Mouse (Mus musculus) urinary bladder, postnatal 4 days (tissue): ENCODE results near the gene Cep350.

Experiments
- DNase-seq, 2 experiments: peaks; one replicate each; pipeline ENCODE4 v3.0.0; 2021 to 2022; ENCODE audit warnings: low spot score in 2 of 2

Cep350 gene

GRCm38 (mm10) chr1:155809706-155810442 is 163.2 kb downstream of the Cep350 start:
- peak in 1 of 2 experiments; percentile 24 for DNase-seq

GRCm38 (mm10) chr1:155808261-155808660 is 164.8 kb downstream of the Cep350 start:
- no peak for DNase-seq

GRCm38 (mm10) chr1:155805607-155806006 is 167.4 kb downstream of the Cep350 start:
- DNase-seq = no peak

GRCm38 (mm10) chr1:155801014-155801991 is 171.8 kb downstream of the Cep350 start:
- DNase-seq = no peak

GRCm38 (mm10) chr1:155798000-155798399 is 175.1 kb downstream of the Cep350 start:
- DNase-seq = no peak

GRCm38 (mm10) chr1:155797425-155797824 is 175.6 kb downstream of the Cep350 start:
- DNase-seq = peak in 1 of 2 experiments; percentile 16

- no peak for DNase-seq
These were observed 176.2 kb downstream of the Cep350 start for GRCm38 (mm10) chr1:155796757-155797405.

GRCm38 (mm10) chr1:155795791-155796233 is 177.2 kb downstream of the Cep350 start:
- DNase-seq = peak in 1 of 2 experiments; percentile 25
